Mouse (Mus musculus) heart, embryonic 12.5 days (tissue): Measurements from ENCODE around the gene Pnrc2. TPM values are rescaled to one million over a fixed set of nuclear protein-coding genes. Genes with fewer than 3 reads are reported as not detected.

Experiments
- polyA plus RNA-seq: library from polyadenylated mRNA; unstranded; fragments of >200 nt; fragmentation: Nextera tagmentation; extraction: Ambion mirVana; gene quantifications from 2 replicates; pipeline ENCODE4 v1.2.1, GENCODE M21; 2016

The Pnrc2 gene
- polyA plus RNA-seq, 1 experiment from 2014 or later, result 124 TPM

Other genes starting within 250 kb of the Pnrc2 start
- 0.28 and 0.69 TPM in 2 replicates for gene Ifnlr1, start 187.6 kb downstream of the Pnrc2 start, polyA plus RNA-seq
- not detected in 2 replicates for gene Il22ra1, start 145.7 kb downstream of the Pnrc2 start, polyA plus RNA-seq
- gene Myom3, start 114.1 kb downstream of the Pnrc2 start, polyA plus RNA-seq, result 0.08 and 0.17 TPM in 2 replicates
- gene Srsf10, start 18.1 kb downstream of the Pnrc2 start, polyA plus RNA-seq, result 178 and 189 TPM in 2 replicates
- gene Cnr2, start 21.5 kb upstream of the Pnrc2 start, polyA plus RNA-seq, result 0.46 and 0.70 TPM in 2 replicates
- 36.4 and 41.7 TPM in 2 replicates for gene Fuca1, start 46.9 kb upstream of the Pnrc2 start, polyA plus RNA-seq
- gene Hmgcl, start 72.6 kb upstream of the Pnrc2 start, polyA plus RNA-seq, result 70.4 and 74.5 TPM in 2 replicates
- gene Gale, start 89.9 kb upstream of the Pnrc2 start, polyA plus RNA-seq, result 27.6 and 28.8 TPM in 2 replicates
- 73.0 and 77.4 TPM in 2 replicates for gene Lypla2, start 98.8 kb upstream of the Pnrc2 start, polyA plus RNA-seq
- gene Pithd1, start 113.4 kb upstream of the Pnrc2 start, polyA plus RNA-seq, result 47.2 and 49.1 TPM in 2 replicates
- 35.3 and 36.8 TPM in 2 replicates for gene Eloa, start 147.9 kb upstream of the Pnrc2 start, polyA plus RNA-seq
- gene Rpl11, start 179.6 kb upstream of the Pnrc2 start, polyA plus RNA-seq, result 257 and 262 TPM in 2 replicates